Mouse (Mus musculus) myocyte (in vitro differentiated cells): Measurements from ENCODE around the gene Msrb3. TPM values are rescaled to one million over a fixed set of nuclear protein-coding genes. Genes with fewer than 3 reads are reported as not detected.
A peak's percentile ranks its signal among the peaks of the same experiment; 100 is the strongest.

Experiments used
- H3K27me3 ChIP-seq: one replicate; pipeline ENCODE4 v1.6.1; 2011; ENCODE audit not compliant: control insufficient read depth, insufficient read depth, insufficient read length
- H3K36me3 ChIP-seq: one replicate; pipeline ENCODE4 v1.6.1; 2011; ENCODE audit not compliant: control insufficient read depth, insufficient read depth
- H3K4me2 ChIP-seq: one replicate; pipeline ENCODE4 v1.6.1; 2011; ENCODE audit warnings: low read depth, control low read depth
- H3K4me3 ChIP-seq: one replicate; pipeline ENCODE4 v1.5.1; 2011; ENCODE audit warnings: mild to moderate bottlenecking, control low read depth, moderate library complexity
- H3K79me2 ChIP-seq: one replicate; pipeline ENCODE4 v1.6.1; 2011; ENCODE audit not compliant: control insufficient read depth, insufficient read depth
- H3ac ChIP-seq: one replicate; pipeline ENCODE4 v1.6.1; 2011; ENCODE audit not compliant: control insufficient read depth, insufficient read length
- CEBPB ChIP-seq: IDR thresholded peaks from 2 replicates; pipeline ENCODE4 v1.6.1; 2011; ENCODE audit warnings: mild to moderate bottlenecking, moderate library complexity; ENCODE audit not compliant: poor library complexity, insufficient read depth, severe bottlenecking
- E2F4 ChIP-seq: IDR thresholded peaks from one replicate; pipeline ENCODE4 v1.6.1; 2011; ENCODE audit warnings: mild to moderate bottlenecking, control low read depth, moderate library complexity; ENCODE audit not compliant: insufficient read depth
- MAX ChIP-seq: IDR thresholded peaks from one replicate; pipeline ENCODE4 v1.6.1; 2011; ENCODE audit warnings: low read depth, mild to moderate bottlenecking, control low read depth
- MYOD1 ChIP-seq, 3 experiments: IDR thresholded peaks; one replicate each; pipeline ENCODE4 v1.6.1; 2011; ENCODE audit warnings: control low read depth in 2 of 3, low read depth in 2 of 3, mild to moderate bottlenecking in 2 of 3, moderate library complexity in 1 of 3; ENCODE audit not compliant: insufficient read length in 2 of 3, control insufficient read depth in 1 of 3
- MYOG ChIP-seq, 3 experiments: IDR thresholded peaks; one replicate each; pipeline ENCODE4 v1.6.1; 2011; ENCODE audit warnings: control low read depth in 2 of 3, low read depth in 2 of 3, mild to moderate bottlenecking in 2 of 3; ENCODE audit not compliant: insufficient read length in 2 of 3, control insufficient read depth in 1 of 3, insufficient read depth in 1 of 3
- POLR2A ChIP-seq: IDR thresholded peaks from one replicate; pipeline ENCODE4 v1.6.1; 2011; ENCODE audit warnings: low read depth, mild to moderate bottlenecking, control low read depth, moderate library complexity; ENCODE audit not compliant: insufficient read length
- POLR2AphosphoS2 ChIP-seq: IDR thresholded peaks from one replicate; pipeline ENCODE4 v1.6.1; 2011; ENCODE audit warnings: low read depth, control low read depth; ENCODE audit not compliant: insufficient read length
- REST ChIP-seq: IDR thresholded peaks from one replicate; pipeline ENCODE4 v1.6.1; 2011; ENCODE audit warnings: mild to moderate bottlenecking, control low read depth, moderate library complexity; ENCODE audit not compliant: insufficient read depth, insufficient read length
- SRF ChIP-seq: IDR thresholded peaks from one replicate; pipeline ENCODE4 v1.6.1; 2011; ENCODE audit warnings: low read depth; ENCODE audit not compliant: control insufficient read depth, insufficient read length
- TCF12 ChIP-seq: IDR thresholded peaks from one replicate; pipeline ENCODE4 v1.6.1; 2011; ENCODE audit warnings: mild to moderate bottlenecking, control low read depth; ENCODE audit not compliant: poor library complexity, insufficient read depth, severe bottlenecking
- TCF3 ChIP-seq: IDR thresholded peaks from one replicate; pipeline ENCODE4 v1.6.1; 2011; ENCODE audit warnings: low read depth, control low read depth; ENCODE audit not compliant: insufficient read length
- USF1 ChIP-seq: IDR thresholded peaks from one replicate; pipeline ENCODE4 v1.6.1; 2011; ENCODE audit warnings: low read depth, mild to moderate bottlenecking, control low read depth, moderate library complexity
- polyA plus RNA-seq: library from polyadenylated mRNA; unstranded; fragments of >200 nt; fragmentation: generic; extraction: Trizol; gene quantifications from one replicate; pipeline ENCODE4 v1.2.1, GENCODE M21; 2012; ENCODE audit warnings: missing spikeins

Msrb3 gene
- polyA plus RNA-seq, 1 experiment: 8.5 TPM

- H3K4me2 ChIP-seq: no peak overlapping the region
- H3K27me3 ChIP-seq: no peaks in the 10 kb centered on the region
- no peak overlapping the region for H3K4me3 ChIP-seq
- TF ChIP-seq TCF12: no peak
- no peak for TF ChIP-seq CEBPB
- TF ChIP-seq MAX: no peak
- no peak for TF ChIP-seq POLR2AphosphoS2
- TF ChIP-seq MYOD1 (IDR thresholded peaks at IDR 0.05; ENCODE audit: control insufficient read depth in 1 of 3, insufficient read length in 2 of 3, low read depth in 2 of 3): no peak
- TF ChIP-seq TCF3: no peak
- no peak for TF ChIP-seq MYOG (IDR thresholded peaks at IDR 0.05; ENCODE audit: control insufficient read depth in 1 of 3, insufficient read depth in 1 of 3, insufficient read length in 2 of 3, low read depth in 2 of 3)
- no peak for TF ChIP-seq E2F4
- no peak for TF ChIP-seq USF1
- TF ChIP-seq REST: no peak
- TF ChIP-seq SRF: no peak
- TF ChIP-seq POLR2A: no peak
- no peak overlapping the region for H3ac ChIP-seq
- no peaks in the 10 kb centered on the region for H3K79me2 ChIP-seq
- H3K36me3 ChIP-seq: no peaks in the 10 kb centered on the region
These were observed 5.1 kb upstream of the Msrb3 start for GRCm38 (mm10) chr10:120903843-120904468.

- Histone ChIP-seq H3ac (no peak overlapping the region), H3K36me3 (no peaks in the 10 kb centered on the region), H3K79me2 (no peaks in the 10 kb centered on the region), H3K27me3 (no peaks in the 10 kb centered on the region), H3K4me3 (no peak overlapping the region), H3K4me2 (no peak overlapping the region)
- TF ChIP-seq USF1 (no peak), TCF12 (no peak), SRF (no peak), MYOD1 (IDR thresholded peaks at IDR 0.05; ENCODE audit: control insufficient read depth in 1 of 3, insufficient read length in 2 of 3, low read depth in 2 of 3) (no peak), POLR2AphosphoS2 (no peak), POLR2A (no peak), TCF3 (no peak), MAX (no peak), CEBPB (no peak), E2F4 (no peak), MYOG (IDR thresholded peaks at IDR 0.05; ENCODE audit: control insufficient read depth in 1 of 3, insufficient read depth in 1 of 3, insufficient read length in 2 of 3, low read depth in 2 of 3) (no peak), REST (no peak)
These were observed 2.8 kb upstream of the Msrb3 start for GRCm38 (mm10) chr10:120901746-120902145.

- Histone ChIP-seq H3K36me3 (no peaks in the 10 kb centered on the region), H3ac (no peak overlapping the region), H3K79me2 (no peaks in the 10 kb centered on the region), H3K27me3 (no peaks in the 10 kb centered on the region), H3K4me2 (no peak overlapping the region), H3K4me3 (no peak overlapping the region)
- TF ChIP-seq TCF3 (no peak), USF1 (no peak), MAX (no peak), TCF12 (no peak), CEBPB (no peak), POLR2A (no peak), REST (no peak), E2F4 (no peak), POLR2AphosphoS2 (no peak), MYOD1 (IDR thresholded peaks at IDR 0.05; ENCODE audit: control insufficient read depth in 1 of 3, insufficient read length in 2 of 3, low read depth in 2 of 3) (no peak), MYOG (IDR thresholded peaks at IDR 0.05; ENCODE audit: control insufficient read depth in 1 of 3, insufficient read depth in 1 of 3, insufficient read length in 2 of 3, low read depth in 2 of 3) (no peak), SRF (no peak)
These were observed 1.2 kb upstream of the Msrb3 start for GRCm38 (mm10) chr10:120900096-120900495.

- peak overlapping the region; percentile 89 for H3ac ChIP-seq
- H3K4me2 ChIP-seq: peak overlapping the region; percentile 98
- no peaks in the 10 kb centered on the region for H3K79me2 ChIP-seq
- H3K36me3 ChIP-seq: peaks cover 7% of the 10 kb centered on the region
- peak overlapping the region; percentile 37 for H3K4me3 ChIP-seq
- no peaks in the 10 kb centered on the region for H3K27me3 ChIP-seq
- TF ChIP-seq CEBPB: no peak
- TF ChIP-seq MYOG (IDR thresholded peaks at IDR 0.05; ENCODE audit: control insufficient read depth in 1 of 3, insufficient read depth in 1 of 3, insufficient read length in 2 of 3, low read depth in 2 of 3): peak in 1 of 3 experiments; percentile 5
- no peak for TF ChIP-seq MYOD1 (IDR thresholded peaks at IDR 0.05; ENCODE audit: control insufficient read depth in 1 of 3, insufficient read length in 2 of 3, low read depth in 2 of 3)
These were observed 544 bp downstream of the Msrb3 start for GRCm38 (mm10) chr10:120898357-120898756.

- TF ChIP-seq TCF12 (no peak), E2F4 (no peak), SRF (no peak), POLR2A (no peak), TCF3 (no peak), USF1 (no peak), POLR2AphosphoS2 (no peak), MYOD1 (IDR thresholded peaks at IDR 0.05; ENCODE audit: control insufficient read depth in 1 of 3, insufficient read length in 2 of 3, low read depth in 2 of 3) (no peak)
- H3ac ChIP-seq: no peak overlapping the region
- no peak overlapping the region for H3K4me3 ChIP-seq
- H3K79me2 ChIP-seq: peaks cover 3% of the 10 kb centered on the region
- no peak overlapping the region for H3K4me2 ChIP-seq
- H3K36me3 ChIP-seq: peaks cover 7% of the 10 kb centered on the region
- no peaks in the 10 kb centered on the region for H3K27me3 ChIP-seq
These were observed 3.0 kb downstream of the Msrb3 start for GRCm38 (mm10) chr10:120895899-120896289.
